Mouse (Mus musculus): Measurements from ENCODE around the gene Nfib. TPM values are rescaled to one million over a fixed set of nuclear protein-coding genes. Genes with fewer than 3 reads are reported as not detected.

Nfib gene
- total and polyA plus RNA-seq, 3 experiments: 0.04 to 0.11 (median 0.09) TPM

DNA sequence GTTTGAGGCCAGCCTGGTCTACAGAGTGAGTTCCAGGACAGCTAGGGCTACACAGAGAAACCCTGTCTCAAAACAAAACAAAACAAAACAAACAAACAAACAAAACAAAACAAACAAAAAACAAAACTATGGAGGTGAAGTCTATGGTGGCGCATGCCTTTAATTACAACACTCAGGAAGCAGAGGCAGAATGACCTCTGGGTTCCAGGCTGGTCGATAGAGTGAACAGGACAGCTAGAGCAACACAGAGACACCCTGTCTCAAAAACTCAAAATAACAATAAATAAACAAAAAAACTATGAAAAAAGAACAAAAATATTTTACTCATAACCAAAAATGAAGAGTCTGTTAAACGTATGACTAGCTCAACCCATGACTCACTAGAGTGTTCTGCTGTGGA, 236.6 kb downstream of the Nfib start:
- dilution Hi-C loops (cut with MboI; ENCODE audit: extremely low pct_ligation_motif_present, extremely low pct_unique_long_range_greater_than_20kb, low sequenced_read_pairs): no loop called here

DNA sequence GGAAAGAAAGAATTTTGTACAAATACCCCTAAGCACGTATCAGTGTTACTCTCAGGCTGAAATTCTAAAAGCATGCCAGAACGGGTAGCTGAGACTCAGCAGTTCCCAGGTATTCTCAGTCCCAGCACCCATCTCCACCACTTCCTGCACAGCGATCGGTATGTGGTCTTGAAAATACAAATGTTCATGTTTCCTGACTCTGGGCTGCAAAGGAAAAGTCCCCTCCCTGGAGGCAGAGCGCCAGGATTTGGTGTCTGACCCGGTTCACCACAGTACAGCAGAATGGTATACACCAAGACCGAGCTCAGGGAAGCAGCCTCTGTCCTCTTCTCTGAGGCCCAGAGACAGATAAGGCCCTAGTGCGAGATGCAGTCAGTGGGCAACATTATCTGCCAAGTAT, 238.8 kb downstream of the Nfib start:
- Histone ChIP-seq H3K79me2 (replicated peaks; ENCODE audit: control insufficient read depth, extremely low read depth, insufficient read depth, poor library complexity, severe bottlenecking) (no peaks in the 10 kb centered on the region), H3K27me3 (replicated peaks) (no peaks in the 10 kb centered on the region), H3K36me3 (replicated peaks in 1 of 2; ENCODE audit: control insufficient read depth in 1 of 2, insufficient read depth in 1 of 2, low read length in 1 of 2) (no peaks in the 10 kb centered on the region), H3K4me2 (ENCODE audit: insufficient read depth, low read depth, poor library complexity, severe bottlenecking) (no peak overlapping the region), H3K9ac (ENCODE audit: insufficient read depth, low read depth) (no peak overlapping the region), H3K4me3 (replicated peaks in 1 of 3; ENCODE audit: low read depth in 2 of 3, low read length in 2 of 3, poor library complexity in 1 of 3) (no peak overlapping the region), H3K27ac (ENCODE audit: insufficient read depth, low read depth) (no peak overlapping the region), H3K4me1 (ENCODE audit: control insufficient read depth in 1 of 2, insufficient read depth in 2 of 2) (no peaks in the 10 kb centered on the region; a peak in 1 of 4 replicates), H3K9me3 (replicated peaks; ENCODE audit: low read length) (no peaks in the 10 kb centered on the region)
- in situ Hi-C loops (cut with MboI; ENCODE audit: low pct_ligation_motif_present, low pct_unique_long_range_greater_than_20kb, low sequenced_read_pairs) (no loop called here), dilution Hi-C loops (cut with MboI; ENCODE audit: extremely low pct_ligation_motif_present, extremely low pct_unique_long_range_greater_than_20kb, low sequenced_read_pairs) (no loop called here)
- DNase-seq (ENCODE audit: extremely low read depth): no peak
- TF ChIP-seq MEF2A (IDR thresholded peaks at IDR 0.05; ENCODE audit: borderline replicate concordance, low read depth, low read length) (no peak), USF2 (conservative IDR thresholded peaks at IDR 0.05; ENCODE audit: low read depth, low read length) (no peak), MYC (IDR thresholded peaks at IDR 0.05; ENCODE audit: low read depth, low read length) (no peak), TCF12 (IDR thresholded peaks at IDR 0.05; ENCODE audit: low read depth, low read length) (no peak), MAZ (IDR thresholded peaks at IDR 0.05; ENCODE audit: low read depth, low read length) (no peak), JUND (conservative IDR thresholded peaks at IDR 0.05; ENCODE audit: low read depth, low read length) (no peak), USF1 (IDR thresholded peaks at IDR 0.05; ENCODE audit: low read depth, low read length) (no peak), ZC3H11A (IDR thresholded peaks at IDR 0.05; ENCODE audit: low read depth, low read length) (no peak), E2F4 (IDR thresholded peaks at IDR 0.05; ENCODE audit: insufficient replicate concordance, low read depth, low read length) (no peak), CTCF (conservative IDR thresholded peaks at IDR 0.05 in 1 of 2, IDR thresholded peaks at IDR 0.05 in 1 of 2; ENCODE audit: low read depth in 2 of 2, low read length in 2 of 2) (no peak), MAFK (IDR thresholded peaks at IDR 0.05; ENCODE audit: insufficient replicate concordance, low read length) (no peak), NRF1 (IDR thresholded peaks at IDR 0.05; ENCODE audit: low read depth, low read length) (no peak), EP300 (IDR thresholded peaks at IDR 0.05; ENCODE audit: low read length) (no peak), MAX (IDR thresholded peaks at IDR 0.05; ENCODE audit: low read length) (no peak), PAX5 (IDR thresholded peaks at IDR 0.05; ENCODE audit: low read length) (no peak), MXI1 (IDR thresholded peaks at IDR 0.05; ENCODE audit: low read depth, low read length) (no peak)

More for the DNA sequence above, 236.6 kb downstream of the Nfib start:
- TF ChIP-seq MAX (IDR thresholded peaks at IDR 0.05; ENCODE audit: low read length) (no peak), CTCF (conservative IDR thresholded peaks at IDR 0.05 in 1 of 2, IDR thresholded peaks at IDR 0.05 in 1 of 2; ENCODE audit: low read depth in 2 of 2, low read length in 2 of 2) (no peak), MEF2A (IDR thresholded peaks at IDR 0.05; ENCODE audit: borderline replicate concordance, low read depth, low read length) (no peak), MAZ (IDR thresholded peaks at IDR 0.05; ENCODE audit: low read depth, low read length) (no peak), MAFK (IDR thresholded peaks at IDR 0.05; ENCODE audit: insufficient replicate concordance, low read length) (no peak), ELF1 (IDR thresholded peaks at IDR 0.05; ENCODE audit: low read depth, low read length) (no peak), NRF1 (IDR thresholded peaks at IDR 0.05; ENCODE audit: low read depth, low read length) (no peak), IRF4 (IDR thresholded peaks at IDR 0.05; ENCODE audit: low read depth, low read length) (no peak), ZMIZ1 (IDR thresholded peaks at IDR 0.05; ENCODE audit: low read depth, low read length) (no peak), BHLHE40 (IDR thresholded peaks at IDR 0.05; ENCODE audit: low read depth, low read length) (no peak)
- H3K4me3 ChIP-seq (replicated peaks in 1 of 3; ENCODE audit: low read depth in 2 of 3, low read length in 2 of 3, poor library complexity in 1 of 3): no peak overlapping the region
- H3K9ac ChIP-seq (ENCODE audit: insufficient read depth, low read depth): no peak overlapping the region
- in situ Hi-C loops (cut with MboI; ENCODE audit: low pct_ligation_motif_present, low pct_unique_long_range_greater_than_20kb, low sequenced_read_pairs): no loop called here
- H3K79me2 ChIP-seq (replicated peaks; ENCODE audit: control insufficient read depth, extremely low read depth, insufficient read depth, poor library complexity, severe bottlenecking): no peaks in the 10 kb centered on the region
- H3K36me3 ChIP-seq (replicated peaks in 1 of 2; ENCODE audit: control insufficient read depth in 1 of 2, insufficient read depth in 1 of 2, low read length in 1 of 2): no peaks in the 10 kb centered on the region
- no peaks in the 10 kb centered on the region; a peak in 1 of 4 replicates for H3K4me1 ChIP-seq (ENCODE audit: control insufficient read depth in 1 of 2, insufficient read depth in 2 of 2)
- no peaks in the 10 kb centered on the region for H3K9me3 ChIP-seq (replicated peaks; ENCODE audit: low read length)
- no peak overlapping the region for H3K27ac ChIP-seq (ENCODE audit: insufficient read depth, low read depth)
- no peak for DNase-seq (ENCODE audit: extremely low read depth)
- no peaks in the 10 kb centered on the region for H3K27me3 ChIP-seq (replicated peaks)
- H3K4me2 ChIP-seq (ENCODE audit: insufficient read depth, low read depth, poor library complexity, severe bottlenecking): no peak overlapping the region

Measured in CH12.LX (cell line).